Mouse (Mus musculus): ENCODE measurements around the gene Fam107b.

- TF ChIP-seq CTCF (IDR thresholded peaks at IDR 0.05; ENCODE audit: insufficient read depth, low read length) (no peak), POLR2A (IDR thresholded peaks at IDR 0.05; ENCODE audit: borderline replicate concordance, extremely low read depth, low read depth, low read length) (no peak)
These were observed 20.0 kb downstream of the Fam107b start for GRCm38 (mm10) chr2:3590086-3590915.

Data from lung, adult 2 months (tissue).